Mouse (Mus musculus): Measurements from ENCODE around the gene Dock2.

DNA sequence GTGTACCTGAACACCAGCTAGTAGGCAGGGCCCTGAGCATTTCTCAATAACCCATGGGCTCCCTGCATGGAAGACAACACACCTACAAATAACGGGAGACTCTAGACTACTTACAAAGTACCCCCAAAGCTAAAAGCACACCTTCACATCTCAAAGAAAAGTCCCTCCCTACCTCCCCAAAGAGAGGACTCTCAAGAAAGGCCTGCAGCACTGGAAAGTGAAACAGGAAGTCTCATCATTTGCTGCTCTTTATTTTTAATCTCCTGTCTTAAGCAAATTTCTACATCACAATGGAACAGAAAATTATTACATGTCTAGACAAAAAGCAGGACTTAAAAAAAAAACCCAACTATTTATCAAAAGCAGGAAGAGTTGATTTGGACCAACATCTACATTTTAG is 378.4 kb downstream of the Dock2 start:
- TF ChIP-seq POLR2A (IDR thresholded peaks at IDR 0.05; ENCODE audit: borderline replicate concordance, extremely low read depth, low read depth, low read length), result no peak
- TF ChIP-seq CTCF (IDR thresholded peaks at IDR 0.05; ENCODE audit: insufficient read depth, low read length), result no peak

Data from lung, adult 2 months (tissue).